8 mouse cellular contexts compared by ENCODE assay signal in the genomic region with DNA sequence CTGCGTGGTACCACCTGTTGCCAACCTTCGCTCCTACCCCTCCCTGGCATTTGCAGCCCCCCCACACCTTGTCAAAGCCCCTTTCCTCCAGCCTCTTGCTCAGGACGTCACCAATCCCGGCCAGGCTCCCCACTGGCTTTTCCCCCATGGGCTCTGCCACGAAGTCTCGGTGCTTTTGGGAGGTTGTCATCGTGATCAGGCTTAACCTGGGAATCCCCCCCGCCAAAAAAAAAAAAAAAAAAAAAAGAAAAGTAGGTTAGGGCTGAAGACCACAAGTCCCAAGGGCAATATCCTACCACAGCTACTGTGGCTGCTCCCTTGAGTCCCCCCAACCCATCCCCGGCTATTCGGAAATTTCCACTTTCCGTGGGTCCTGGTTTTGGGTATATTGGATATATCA. TPM values are rescaled to one million over a fixed set of nuclear protein-coding genes. Genes with fewer than 3 reads are reported as not detected.
A peak's percentile ranks its signal among the peaks of the same experiment; 100 is the strongest.
DNase-seq lines count a peak whose midpoint lies in the region; ATAC-seq and TF ChIP-seq lines count a peak whose summit lies in the region.

No protein-coding gene starts in this region.

- peaks cover 6% of the 10 kb centered on the region; the same call in 1 of the 2 replicates for H3K79me2 ChIP-seq in liver, adult 2 months (ENCODE audit: control insufficient read depth, insufficient read depth, low read length)

- ATAC-seq in embryonic facial prominence, embryonic 12.5 days (ENCODE audit: insufficient number of reproducible peaks, insufficient read depth, low FRiP score, low TSS enrichment) = no peak
- ATAC-seq in hindbrain, embryonic 15.5 days (ENCODE audit: low FRiP score, low read depth) = no peak
- no peak for ATAC-seq in midbrain, postnatal 0 days (ENCODE audit: low FRiP score)

- no peaks in the 10 kb centered on the region for H3K9me3 ChIP-seq in embryonic facial prominence, embryonic 12.5 days
- H3K9me3 ChIP-seq in hindbrain, embryonic 15.5 days = no peaks in the 10 kb centered on the region
- H3K9me3 ChIP-seq in midbrain, postnatal 0 days (ENCODE audit: low read length) = no peaks in the 10 kb centered on the region

- no peaks in the 10 kb centered on the region for H3K27me3 ChIP-seq in liver, adult 2 months (ENCODE audit: control insufficient read depth, insufficient read depth, low read length)
- H3K27me3 ChIP-seq in embryonic facial prominence, embryonic 12.5 days = no peaks in the 10 kb centered on the region
- H3K27me3 ChIP-seq in hindbrain, embryonic 15.5 days = no peaks in the 10 kb centered on the region
- no peaks in the 10 kb centered on the region for H3K27me3 ChIP-seq in midbrain, postnatal 0 days (ENCODE audit: insufficient read depth, low read length)

- no peak for TF ChIP-seq POLR2A in liver, adult 2 months (IDR thresholded peaks at IDR 0.05; ENCODE audit: extremely low read depth, insufficient read depth, low read length)

- peaks cover 5% of the 10 kb centered on the region; the same call in 1 of the 2 replicates for H3K4me1 ChIP-seq in liver, adult 2 months (ENCODE audit: control insufficient read depth, insufficient read depth, low read length)
- H3K4me1 ChIP-seq in embryonic facial prominence, embryonic 12.5 days = peaks cover 14% of the 10 kb centered on the region
- H3K4me1 ChIP-seq in hindbrain, embryonic 15.5 days (replicated peaks) = peaks cover 22% of the 10 kb centered on the region
- peaks cover 14% of the 10 kb centered on the region for H3K4me1 ChIP-seq in midbrain, postnatal 0 days (ENCODE audit: insufficient read depth, low read length)

- peak overlapping the region; percentile 88 for H3K4me2 ChIP-seq in embryonic facial prominence, embryonic 12.5 days (replicated peaks)
- peak overlapping the region; percentile 69 for H3K4me2 ChIP-seq in hindbrain, embryonic 15.5 days
- peak overlapping the region; percentile 94 for H3K4me2 ChIP-seq in midbrain, postnatal 0 days (ENCODE audit: low read depth, low read length, poor library complexity, severe bottlenecking)

- peak overlapping the region; percentile 62 for H3K9ac ChIP-seq in liver, adult 2 months (ENCODE audit: low read depth, low read length)
- peak overlapping the region; percentile 89 for H3K9ac ChIP-seq in embryonic facial prominence, embryonic 12.5 days
- peak overlapping the region; percentile 80 for H3K9ac ChIP-seq in hindbrain, embryonic 15.5 days
- peak overlapping the region; percentile 77 for H3K9ac ChIP-seq in midbrain, postnatal 0 days (replicated peaks; ENCODE audit: low read length, poor library complexity, severe bottlenecking)

- peak overlapping the region; percentile 76 for H3K4me3 ChIP-seq in liver, adult 2 months (ENCODE audit: insufficient read depth, low read depth, low read length)
- peak overlapping the region; percentile 99 for H3K4me3 ChIP-seq in embryonic facial prominence, embryonic 12.5 days
- H3K4me3 ChIP-seq in hindbrain, embryonic 15.5 days = peak overlapping the region; percentile 66
- peak overlapping the region; percentile 82 for H3K4me3 ChIP-seq in midbrain, postnatal 0 days (ENCODE audit: low read depth, low read length)

- H3K27ac ChIP-seq in liver, adult 2 months (replicated peaks; ENCODE audit: insufficient read depth, low read depth, low read length) = no peak overlapping the region
- H3K27ac ChIP-seq in embryonic facial prominence, embryonic 12.5 days = peak overlapping the region; percentile 97
- H3K27ac ChIP-seq in hindbrain, embryonic 15.5 days (replicated peaks) = peak overlapping the region; percentile 98
- H3K27ac ChIP-seq in midbrain, postnatal 0 days (ENCODE audit: low read depth, low read length) = peak overlapping the region; percentile 93

- peaks cover 15% of the 10 kb centered on the region for H3K36me3 ChIP-seq in liver, adult 2 months (ENCODE audit: control insufficient read depth, insufficient read depth, low read length)
- peaks cover 46% of the 10 kb centered on the region for H3K36me3 ChIP-seq in embryonic facial prominence, embryonic 12.5 days
- peaks cover 36% of the 10 kb centered on the region for H3K36me3 ChIP-seq in hindbrain, embryonic 15.5 days
- H3K36me3 ChIP-seq in midbrain, postnatal 0 days (ENCODE audit: insufficient read depth, low read length) = peaks cover 23% of the 10 kb centered on the region

- TF ChIP-seq CTCF in liver, adult 2 months (IDR thresholded peaks at IDR 0.05; ENCODE audit: low read depth, low read length) = no peak
- TF ChIP-seq CTCF in midbrain, postnatal 0 days (IDR thresholded peaks at IDR 0.05) = no peak

- no peak for DNase-seq in liver, adult 2 months (ENCODE audit: extremely low read depth, low read depth, low spot score)
- DNase-seq in liver = no peak
- no peak for DNase-seq in midbrain, postnatal 0 days (ENCODE audit: low spot score)
- DNase-seq in right cerebral cortex, postnatal 10 days (ENCODE audit: low spot score in 2 of 2) = no peak
- no peak for DNase-seq in MN1 (ENCODE audit: low spot score)
- no peak for DNase-seq in gastrocnemius, postnatal 10 days

- 15% methylated on average over 11 of the region's 11 CpGs for WGBS in liver, adult 2 months
- WGBS in embryonic facial prominence, embryonic 12.5 days = 19% methylated on average over 11 of the region's 11 CpGs
- WGBS in hindbrain, embryonic 15.5 days = 23% methylated on average over 11 of the region's 11 CpGs
- WGBS in midbrain, postnatal 0 days = 14% methylated on average over 11 of the region's 11 CpGs

RNA-seq across cellular contexts. Expression of a gene that starts 0.8 kb away (rescaled TPM):
- 12.7 and 14.0 TPM in 2 replicates for total RNA-seq in liver, adult 2 months (2014; rRNA removed)
- polyA plus RNA-seq in liver, adult 2 months (2012; rRNA removed) = 23.9 and 25.9 TPM in 2 replicates
- 63.5 and 66.8 TPM in 2 replicates for polyA plus RNA-seq in embryonic facial prominence, embryonic 12.5 days (2016; fragmentation: Nextera tagmentation; extraction: Ambion mirVana)
- 40.7 and 43.3 TPM in 2 replicates for polyA plus RNA-seq in hindbrain, embryonic 15.5 days (2015; fragmentation: Nextera tagmentation; extraction: Ambion mirVana)
- total RNA-seq in midbrain, postnatal 0 days (2014; rRNA removed) = 26.0 and 33.4 TPM in 2 replicates
- polyA plus RNA-seq in midbrain, postnatal 0 days (2015; fragmentation: Nextera tagmentation; extraction: Ambion mirVana) = 43.0 and 50.3 TPM in 2 replicates
- total RNA-seq in gastrocnemius, postnatal 10 days (2021) = 10 to 100 TPM; 14.0 to 15.6 TPM

RNA-seq across cellular contexts. Expression of a gene that starts 1.2 kb away (rescaled TPM):
- total RNA-seq in liver, adult 2 months (2014; rRNA removed) = 20.2 and 21.5 TPM in 2 replicates
- 68.5 and 71.2 TPM in 2 replicates for polyA plus RNA-seq in liver, adult 2 months (2012; rRNA removed)
- polyA plus RNA-seq in embryonic facial prominence, embryonic 12.5 days (2016; fragmentation: Nextera tagmentation; extraction: Ambion mirVana) = 384 and 411 TPM in 2 replicates
- polyA plus RNA-seq in hindbrain, embryonic 15.5 days (2015; fragmentation: Nextera tagmentation; extraction: Ambion mirVana) = 319 and 333 TPM in 2 replicates
- 72.9 and 79.6 TPM in 2 replicates for total RNA-seq in midbrain, postnatal 0 days (2014; rRNA removed)
- polyA plus RNA-seq in midbrain, postnatal 0 days (2015; fragmentation: Nextera tagmentation; extraction: Ambion mirVana) = 310 and 313 TPM in 2 replicates
- total RNA-seq in gastrocnemius, postnatal 10 days (2021) = 100 to 1,000 TPM; 128 to 150 TPM

RNA-seq across cellular contexts. Expression of a gene that starts 16.4 kb away (rescaled TPM):
- not detected in 2 replicates for total RNA-seq in liver, adult 2 months (2014; rRNA removed)
- polyA plus RNA-seq in liver, adult 2 months (2012; rRNA removed) = not detected in 2 replicates
- polyA plus RNA-seq in embryonic facial prominence, embryonic 12.5 days (2016; fragmentation: Nextera tagmentation; extraction: Ambion mirVana) = 0.52 and 1.3 TPM in 2 replicates
- 8.5 and 9.5 TPM in 2 replicates for polyA plus RNA-seq in hindbrain, embryonic 15.5 days (2015; fragmentation: Nextera tagmentation; extraction: Ambion mirVana)
- 0.82 and 1.1 TPM in 2 replicates for total RNA-seq in midbrain, postnatal 0 days (2014; rRNA removed)
- 13.1 and 14.9 TPM in 2 replicates for polyA plus RNA-seq in midbrain, postnatal 0 days (2015; fragmentation: Nextera tagmentation; extraction: Ambion mirVana)
- 1 to 10 TPM; 1.8 to 1.9 TPM for total RNA-seq in gastrocnemius, postnatal 10 days (2021)

RNA-seq across cellular contexts. Expression of a gene that starts 22.8 kb away (rescaled TPM):
- 17.5 and 23.2 TPM in 2 replicates for total RNA-seq in liver, adult 2 months (2014; rRNA removed)
- polyA plus RNA-seq in liver, adult 2 months (2012; rRNA removed) = 8.3 TPM in 2 replicates
- 98.9 and 107 TPM in 2 replicates for polyA plus RNA-seq in embryonic facial prominence, embryonic 12.5 days (2016; fragmentation: Nextera tagmentation; extraction: Ambion mirVana)
- polyA plus RNA-seq in hindbrain, embryonic 15.5 days (2015; fragmentation: Nextera tagmentation; extraction: Ambion mirVana) = 68.2 and 77.1 TPM in 2 replicates
- 28.9 and 37.0 TPM in 2 replicates for total RNA-seq in midbrain, postnatal 0 days (2014; rRNA removed)
- 43.4 and 51.0 TPM in 2 replicates for polyA plus RNA-seq in midbrain, postnatal 0 days (2015; fragmentation: Nextera tagmentation; extraction: Ambion mirVana)
- 10 to 100 TPM; 39.8 to 45.4 TPM for total RNA-seq in gastrocnemius, postnatal 10 days (2021)

RNA-seq across cellular contexts. Expression of a gene that starts 30.2 kb away (rescaled TPM):
- not detected in 2 replicates for total RNA-seq in liver, adult 2 months (2014; rRNA removed)
- 0.05 TPM in 1 of 2 replicates, not detected in the other for polyA plus RNA-seq in liver, adult 2 months (2012; rRNA removed)
- not detected in 2 replicates for polyA plus RNA-seq in embryonic facial prominence, embryonic 12.5 days (2016; fragmentation: Nextera tagmentation; extraction: Ambion mirVana)
- polyA plus RNA-seq in hindbrain, embryonic 15.5 days (2015; fragmentation: Nextera tagmentation; extraction: Ambion mirVana) = not detected in 2 replicates
- not detected in 2 replicates for total RNA-seq in midbrain, postnatal 0 days (2014; rRNA removed)
- not detected in 2 replicates for polyA plus RNA-seq in midbrain, postnatal 0 days (2015; fragmentation: Nextera tagmentation; extraction: Ambion mirVana)
- total RNA-seq in gastrocnemius, postnatal 10 days (2021) = not detected
